Mouse (Mus musculus): ENCODE results near the gene Cers1.

- no peak for TF ChIP-seq POLR2A (IDR thresholded peaks at IDR 0.05; ENCODE audit: insufficient read length, low read depth)
- TF ChIP-seq POLR2AphosphoS2 (IDR thresholded peaks at IDR 0.05; ENCODE audit: insufficient read length, low read depth): no peak
- no peak for TF ChIP-seq E2F4 (IDR thresholded peaks at IDR 0.05; ENCODE audit: insufficient read depth)
- TF ChIP-seq TCF12 (IDR thresholded peaks at IDR 0.05; ENCODE audit: insufficient read depth, poor library complexity, severe bottlenecking): no peak
- no peak for TF ChIP-seq SRF (IDR thresholded peaks at IDR 0.05; ENCODE audit: control insufficient read depth, insufficient read length, low read depth)
- TF ChIP-seq MYOD1 (IDR thresholded peaks at IDR 0.05; ENCODE audit: control insufficient read depth in 1 of 3, insufficient read length in 2 of 3, low read depth in 2 of 3): no peak
Observed at GRCm38 (mm10) chr8:70338931-70339330, 23.4 kb downstream of the Cers1 start.
